Mouse (Mus musculus) bone marrow, adult 2 months (tissue): ENCODE results near the gene Olfr1150-ps1.

Experiments
- CTCF ChIP-seq: fragments of 200-500 bp; IDR thresholded peaks from 2 replicates; pipeline ENCODE4 v1.5.1; 2011; ENCODE audit warnings: low read length, control low read depth; ENCODE audit not compliant: control insufficient read depth, insufficient read depth
- POLR2A ChIP-seq: fragments of 200-500 bp; IDR thresholded peaks from 2 replicates; pipeline ENCODE4 v1.6.1; 2011; ENCODE audit warnings: low read depth, mild to moderate bottlenecking, control low read depth, low read length, borderline replicate concordance; ENCODE audit not compliant: control insufficient read depth

GRCm38 (mm10) chr2:87843693-87844092 is at the start of gene Olfr1150-ps1:
- TF ChIP-seq CTCF (no peak), POLR2A (no peak)
